Mouse (Mus musculus) monocyte, adult 5-6 weeks (primary cell): ENCODE data around the gene Gm12166. TPM values are rescaled to one million over a fixed set of nuclear protein-coding genes. Genes with fewer than 3 reads are reported as not detected.

ENCODE experiments used
- ATAC-seq: fragments of 153-309, 156-312 bp; replicated peaks from 2 replicates; pipeline ENCODE4 v1.8.0; 2017; ENCODE audit warnings: mild to moderate bottlenecking; ENCODE audit not compliant: low TSS enrichment, insufficient number of reproducible peaks, severe bottlenecking, poor library complexity, low FRiP score
- total RNA-seq: library from RNA; stranded (forward); fragments of 200-1000, 200-491, 200-594 nt; gene quantifications from 3 replicates; pipeline ENCODE4 v1.2.3, GENCODE M21; 2017

The Gm12166 gene
- total RNA-seq, 1 experiment from 2014 or later, result 17.4 TPM

GRCm38 (mm10) chr11:46030026-46030425, 22.1 kb downstream of the Gm12166 start:
- no peak for ATAC-seq

GRCm38 (mm10) chr11:46029485-46029884, 22.6 kb downstream of the Gm12166 start:
- ATAC-seq, result no peak

GRCm38 (mm10) chr11:46027952-46028814, 23.9 kb downstream of the Gm12166 start:
- ATAC-seq, result no peak

- no peak for ATAC-seq
Observed at GRCm38 (mm10) chr11:46025962-46026392, 26.1 kb downstream of the Gm12166 start.

GRCm38 (mm10) chr11:46022983-46023382, 29.1 kb downstream of the Gm12166 start:
- no peak for ATAC-seq

GRCm38 (mm10) chr11:46021850-46022249, 30.3 kb downstream of the Gm12166 start:
- ATAC-seq, result no peak

- ATAC-seq, result no peak
Observed at GRCm38 (mm10) chr11:46020246-46020645, 31.9 kb downstream of the Gm12166 start.

- no peak for ATAC-seq
Observed at GRCm38 (mm10) chr11:46016061-46016460, 36.1 kb downstream of the Gm12166 start.

Other genes with a start within 250 kb of the Gm12166 start
- 148 to 190 TPM (median 173 TPM) in 3 replicates for gene Clint1, start 200.3 kb downstream of the Gm12166 start, total RNA-seq
- 2.2 to 3.4 TPM (median 2.6 TPM) in 3 replicates for gene Lsm11, start 107.4 kb downstream of the Gm12166 start, total RNA-seq
- gene Thg1l, start 96.8 kb downstream of the Gm12166 start, total RNA-seq, result 3.8 to 9.2 TPM (median 6.2 TPM) in 3 replicates
- not detected in 3 replicates for gene Sox30, start 72.0 kb downstream of the Gm12166 start, total RNA-seq
- 7.8 to 13.7 TPM (median 10.7 TPM) in 3 replicates for gene Adam19, start 3.7 kb upstream of the Gm12166 start, total RNA-seq
- not detected in 3 replicates for gene Nipal4, start 114.2 kb upstream of the Gm12166 start, total RNA-seq
- gene Fndc9, start 183.2 kb upstream of the Gm12166 start, total RNA-seq, result 0.39 to 0.53 TPM in 2 of 3 replicates, not detected in the other